Comparison of ENCODE assay signal across 8 mouse cellular contexts in the genomic region with DNA sequence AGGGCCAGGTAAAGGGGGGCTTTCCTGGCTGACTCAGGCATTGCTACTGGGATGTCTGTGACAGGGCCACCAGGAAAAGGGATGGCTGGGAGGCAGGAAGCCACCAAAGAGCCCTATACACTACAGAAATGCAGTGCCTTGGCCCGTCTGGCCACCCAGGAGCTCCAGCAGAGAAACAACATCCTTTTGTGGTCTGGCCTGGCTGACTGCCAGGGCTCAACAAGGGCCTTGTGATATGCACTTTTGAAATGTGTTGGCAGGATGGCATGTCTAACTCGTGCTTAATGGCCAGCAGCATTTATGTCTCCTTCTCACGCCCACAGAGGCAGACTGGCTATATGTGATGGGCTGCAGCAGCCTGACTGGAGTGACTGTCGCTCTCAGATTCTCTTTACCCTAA.
DNase-seq lines count a peak whose midpoint lies in the region; ATAC-seq and TF ChIP-seq lines count a peak whose summit lies in the region.

No protein-coding gene starts in this region.

- no peak overlapping the region for H3K4me2 ChIP-seq in midbrain, embryonic 15.5 days

- no peak overlapping the region for H3K9ac ChIP-seq in midbrain, embryonic 15.5 days

- peaks cover 40% of the 10 kb centered on the region for H3K4me1 ChIP-seq in midbrain, embryonic 15.5 days

- intact Hi-C loops in gastrocnemius, adult 2 months (cut with DNase I), result no loop called here

- no peak overlapping the region for H3K4me3 ChIP-seq in midbrain, embryonic 15.5 days
- H3K4me3 ChIP-seq in gastrocnemius, adult 2 months, result no peak overlapping the region

- no peak overlapping the region for H3K27ac ChIP-seq in midbrain, embryonic 15.5 days
- no peak overlapping the region for H3K27ac ChIP-seq in gastrocnemius, adult 2 months

- no peak for TF ChIP-seq CTCF in gastrocnemius, adult 2 months (IDR thresholded peaks at IDR 0.05)

- H3K9me3 ChIP-seq in midbrain, embryonic 15.5 days, result no peaks in the 10 kb centered on the region

- WGBS in midbrain, embryonic 15.5 days, result 29% methylated on average over 4 of the region's 4 CpGs

- no peak for ATAC-seq in cerebellum, adult (ENCODE audit: insufficient number of reproducible peaks, low FRiP score, low TSS enrichment)
- peak; percentile 49 for ATAC-seq in granulocyte monocyte progenitor cell, adult 5-6 weeks (replicated peaks; ENCODE audit: poor library complexity, severe bottlenecking)
- peak; percentile 55 for ATAC-seq in midbrain, embryonic 15.5 days (replicated peaks)

- H3K36me3 ChIP-seq in midbrain, embryonic 15.5 days (replicated peaks), result no peaks in the 10 kb centered on the region

- H3K27me3 ChIP-seq in midbrain, embryonic 15.5 days (replicated peaks), result no peaks in the 10 kb centered on the region

- DNase-seq in cerebellum, adult 11-12 months, result peak; percentile 46
- DNase-seq in 3134 (ENCODE audit: extremely low read depth, insufficient read length, low spot score), result peak; percentile 46
- peak; percentile 48 for DNase-seq in c-Kit-positive CD71-negative TER-119-negative erythroid progenitor cells, embryonic 14.5 days (ENCODE audit: low read depth)
- DNase-seq in kidney, postnatal 25 days, result peak; percentile 25 to 53
- no peak for DNase-seq in gastrocnemius, adult 2 months
